Mouse (Mus musculus): ENCODE data around the gene Arhgef18.
A peak's percentile ranks its signal among the peaks of the same experiment; 100 is the strongest.

Gene Arhgef18

DNA sequence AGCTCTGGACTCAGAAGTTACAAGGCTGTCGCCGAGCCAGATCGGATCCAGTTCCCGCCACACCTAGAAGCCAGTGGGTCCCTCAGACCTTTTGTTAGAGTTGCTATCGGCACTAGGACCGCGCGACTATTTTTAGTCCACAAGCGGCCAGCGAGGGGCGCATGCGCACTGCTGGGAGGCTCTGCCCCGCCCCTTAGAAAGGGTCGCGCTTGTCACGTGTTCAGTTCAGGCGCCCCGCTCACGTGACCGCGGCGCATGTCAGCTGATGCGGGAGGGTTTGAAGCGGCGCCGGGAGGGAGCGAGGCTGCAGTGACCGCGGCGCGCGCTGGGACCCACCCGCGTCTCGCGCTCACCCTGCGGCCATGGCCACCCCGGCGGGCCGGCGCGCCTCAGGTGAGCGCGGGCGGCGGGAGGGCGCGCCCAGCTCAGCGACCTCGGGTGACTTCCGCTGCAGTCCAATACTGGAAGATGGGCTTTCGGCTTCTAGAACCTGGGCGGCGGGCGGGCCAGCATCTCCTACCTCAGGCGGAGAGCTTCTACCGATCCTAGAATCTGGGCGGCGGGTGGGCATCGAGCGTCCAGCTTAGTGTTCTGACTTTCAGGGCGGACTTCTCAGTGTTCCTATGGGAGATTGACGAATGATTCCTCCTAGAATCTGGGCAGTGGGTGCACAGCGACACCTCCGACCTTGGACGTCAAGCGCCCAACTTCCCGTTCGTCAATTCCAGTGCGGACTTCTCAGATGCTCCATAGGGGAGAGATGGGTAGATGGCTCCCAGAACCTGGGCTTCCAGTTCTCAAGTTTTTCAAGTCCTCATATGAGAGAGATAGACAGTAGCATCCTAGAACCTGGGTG, 107.7 kb downstream of the Arhgef18 start, which contains the start of gene Mcoln1:
Gene Mcoln1, plus strand, starts transcription at position 223 of the 856 bp plus-strand sequence.
- peak; percentile 98 for DNase-seq (ENCODE audit: low read depth, low spot score)

DNA sequence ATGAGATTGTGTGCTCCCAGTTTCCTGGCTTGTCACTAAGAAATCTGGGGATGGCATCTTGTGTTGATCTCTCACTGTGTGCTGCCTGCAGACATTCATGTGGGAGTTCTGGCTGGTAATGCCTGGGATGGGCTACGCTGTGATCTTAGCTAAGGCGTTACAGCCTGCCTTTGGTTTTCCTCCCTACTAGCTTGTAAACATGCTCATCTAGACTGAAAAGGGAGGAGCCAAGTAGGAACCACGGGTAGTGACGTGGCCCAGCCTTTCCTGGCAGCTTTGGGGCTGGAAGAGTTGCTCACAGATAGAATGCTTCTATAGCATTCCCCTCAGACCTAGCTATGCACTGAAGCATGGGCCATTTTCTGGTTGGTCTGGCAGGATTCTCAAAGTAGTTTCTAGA, 109.4 kb downstream of the Arhgef18 start:
- DNase-seq (ENCODE audit: low read depth, low spot score): no peak

Data from CD4-positive, CD25-positive, alpha-beta regulatory T cell, adult 2 months (primary cell).